Mouse (Mus musculus): ENCODE results near the gene Usp31. TPM values are rescaled to one million over a fixed set of nuclear protein-coding genes. Genes with fewer than 3 reads are reported as not detected.

The Usp31 gene
- polyA plus RNA-seq, 2 experiments = 1.1 to 2.3 TPM

- no peaks in the 10 kb centered on the region for H3K9me3 ChIP-seq (ENCODE audit: control insufficient read depth, low read length)
- no peak overlapping the region for H3K27ac ChIP-seq
- TF ChIP-seq CTCF (IDR thresholded peaks at IDR 0.05; ENCODE audit: low read depth) (no peak), EP300 (IDR thresholded peaks at IDR 0.05; ENCODE audit: low read depth) (no peak)
- H3K4me3 ChIP-seq (ENCODE audit: insufficient read depth in 1 of 2, low read depth in 2 of 2, low read length in 2 of 2) = no peak overlapping the region
- ATAC-seq (ENCODE audit: insufficient read depth) (no peak), DNase-seq (ENCODE audit: low read depth in 3 of 3, low spot score in 3 of 3) (no peak)
- peaks cover 0 to 3% of the 10 kb centered on the region in 2 experiments; a peak in 1 of 4 replicates for H3K4me1 ChIP-seq (replicated peaks; ENCODE audit: control insufficient read depth in 2 of 2, insufficient read depth in 2 of 2, low read length in 1 of 2)
- no peak overlapping the region for H3K9ac ChIP-seq (replicated peaks)
- no peaks in the 10 kb centered on the region for H3K27me3 ChIP-seq (ENCODE audit: control insufficient read depth, insufficient read depth, low read length)
- WGBS (ENCODE audit: insufficient replicate concordance) = 42% methylated on average over 1 of the region's 1 CpGs
- H3K4me2 ChIP-seq (ENCODE audit: low read depth) = no peak overlapping the region
- H3K36me3 ChIP-seq (replicated peaks; ENCODE audit: control insufficient read depth, insufficient read depth, low read depth) = no peaks in the 10 kb centered on the region
Measured at GRCm38 (mm10) chr7:121594623-121595022, 112.4 kb downstream of the Usp31 start.

Other genes starting within 250 kb of the Usp31 start
- not detected in 2 replicates for gene Scnn1g, start 27.2 kb upstream of the Usp31 start, polyA plus RNA-seq (2012; rRNA removed)
- gene Scnn1g, start 27.2 kb upstream of the Usp31 start, polyA plus RNA-seq (2014; fragmentation: Nextera tagmentation; extraction: Ambion mirVana) = not detected in 2 replicates
- 0.01 TPM in 1 of 2 replicates, not detected in the other for gene Scnn1b, start 157.8 kb upstream of the Usp31 start, polyA plus RNA-seq (2012; rRNA removed)
- gene Scnn1b, start 157.8 kb upstream of the Usp31 start, polyA plus RNA-seq (2014; fragmentation: Nextera tagmentation; extraction: Ambion mirVana) = not detected in 2 replicates

All from liver, embryonic 14.5 days (tissue).